Mouse (Mus musculus) stomach, postnatal 0 days (tissue): ENCODE results near the gene Glra1.

Experiments
- CTCF ChIP-seq: IDR thresholded peaks from 2 replicates; pipeline ENCODE4 v1.5.1; 2016; ENCODE audit warnings: antibody characterized with exemption, low read depth, mild to moderate bottlenecking, moderate library complexity
- EP300 ChIP-seq: optimal IDR thresholded peaks from 2 replicates; pipeline ENCODE3; 2016; ENCODE audit warnings: antibody characterized with exemption

DNA sequence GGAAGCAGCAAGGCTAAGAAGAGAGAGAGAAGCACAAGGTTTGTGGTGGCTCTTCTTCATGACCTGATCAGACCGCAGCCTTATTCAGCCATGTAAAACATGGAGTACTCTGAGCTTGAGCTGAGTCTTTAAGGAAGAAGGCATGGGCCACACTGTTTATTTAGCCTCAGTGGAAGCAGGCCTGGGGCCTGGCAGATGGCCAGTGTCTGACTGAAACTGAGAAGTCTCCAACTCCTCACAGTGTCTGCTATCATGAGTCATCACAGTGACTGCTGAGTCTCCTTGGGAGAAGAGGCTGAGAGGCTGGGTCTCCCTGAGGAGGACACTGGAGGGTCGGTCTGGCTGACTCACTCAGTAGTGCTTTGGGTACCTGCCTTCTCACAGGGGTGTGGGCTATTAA is 33.6 kb downstream of the Glra1 start:
- TF ChIP-seq CTCF = no peak
- TF ChIP-seq EP300 = no peak
